Mouse (Mus musculus): ENCODE results near the gene Galnt15.
A peak's percentile ranks its signal among the peaks of the same experiment; 100 is the strongest.

Gene Galnt15

GRCm38 (mm10) chr14:32028681-32029091, at the start of gene Galnt15:
Gene Galnt15, plus strand, starts transcription at chr14:32028989.
- no peak for DNase-seq (ENCODE audit: low read depth, low spot score)

- no peak for DNase-seq (ENCODE audit: low read depth, low spot score)
These were observed 34.8 kb upstream of the Galnt15 start for GRCm38 (mm10) chr14:31994021-31994420.

GRCm38 (mm10) chr14:32000941-32001340, 27.8 kb upstream of the Galnt15 start:
- DNase-seq (ENCODE audit: low read depth, low spot score), result no peak

GRCm38 (mm10) chr14:32002502-32003338, 26.1 kb upstream of the Galnt15 start:
- DNase-seq (ENCODE audit: low read depth, low spot score), result no peak

- no peak for DNase-seq (ENCODE audit: low read depth, low spot score)
These were observed 24.7 kb upstream of the Galnt15 start for GRCm38 (mm10) chr14:32003904-32004596.

GRCm38 (mm10) chr14:32005673-32006261, 23.0 kb upstream of the Galnt15 start:
- no peak for DNase-seq (ENCODE audit: low read depth, low spot score)

GRCm38 (mm10) chr14:32007654-32008335, 21.0 kb upstream of the Galnt15 start:
- no peak for DNase-seq (ENCODE audit: low read depth, low spot score)

- no peak for DNase-seq (ENCODE audit: low read depth, low spot score)
These were observed 19.1 kb upstream of the Galnt15 start for GRCm38 (mm10) chr14:32009715-32010114.

- no peak for DNase-seq (ENCODE audit: low read depth, low spot score)
These were observed 17.1 kb upstream of the Galnt15 start for GRCm38 (mm10) chr14:32011547-32012304.

- DNase-seq (ENCODE audit: low read depth, low spot score), result no peak
These were observed 13.5 kb upstream of the Galnt15 start for GRCm38 (mm10) chr14:32015131-32015770.

GRCm38 (mm10) chr14:32016466-32016865, 12.3 kb upstream of the Galnt15 start:
- DNase-seq (ENCODE audit: low read depth, low spot score), result no peak

- DNase-seq (ENCODE audit: low read depth, low spot score), result no peak
These were observed 11.9 kb upstream of the Galnt15 start for GRCm38 (mm10) chr14:32016921-32017320.

GRCm38 (mm10) chr14:32017448-32017847, 11.3 kb upstream of the Galnt15 start:
- DNase-seq (ENCODE audit: low read depth, low spot score), result no peak

- no peak for DNase-seq (ENCODE audit: low read depth, low spot score)
These were observed 9.7 kb upstream of the Galnt15 start for GRCm38 (mm10) chr14:32019091-32019490.

GRCm38 (mm10) chr14:32021967-32022366, 6.8 kb upstream of the Galnt15 start:
- no peak for DNase-seq (ENCODE audit: low read depth, low spot score)

GRCm38 (mm10) chr14:32022450-32022849, 6.3 kb upstream of the Galnt15 start:
- DNase-seq (ENCODE audit: low read depth, low spot score), result peak; percentile 16

- no peak for DNase-seq (ENCODE audit: low read depth, low spot score)
These were observed 4.9 kb upstream of the Galnt15 start for GRCm38 (mm10) chr14:32023891-32024290.

GRCm38 (mm10) chr14:32027218-32027617, 1.6 kb upstream of the Galnt15 start:
- DNase-seq (ENCODE audit: low read depth, low spot score), result no peak

GRCm38 (mm10) chr14:32029411-32029992, 713 bp downstream of the Galnt15 start:
- no peak for DNase-seq (ENCODE audit: low read depth, low spot score)

- no peak for DNase-seq (ENCODE audit: low read depth, low spot score)
These were observed 1.3 kb downstream of the Galnt15 start for GRCm38 (mm10) chr14:32030073-32030472.
